Mouse (Mus musculus): ENCODE measurements around the gene Shroom3.

The Shroom3 gene

GRCm38 (mm10) chr5:92698131-92698836 lies 15.0 kb downstream of the Shroom3 start:
- DNase-seq (ENCODE audit: low read depth, low spot score), result no peak

GRCm38 (mm10) chr5:92698837-92699529 lies 15.7 kb downstream of the Shroom3 start:
- DNase-seq (ENCODE audit: low read depth, low spot score), result no peak

GRCm38 (mm10) chr5:92701750-92702149 lies 18.5 kb downstream of the Shroom3 start:
- no peak for DNase-seq (ENCODE audit: low read depth, low spot score)

GRCm38 (mm10) chr5:92703671-92704070 lies 20.4 kb downstream of the Shroom3 start:
- DNase-seq (ENCODE audit: low read depth, low spot score), result no peak

- no peak for DNase-seq (ENCODE audit: low read depth, low spot score)
Measured at GRCm38 (mm10) chr5:92707921-92708491, 24.8 kb downstream of the Shroom3 start.

GRCm38 (mm10) chr5:92710779-92711178 lies 27.5 kb downstream of the Shroom3 start:
- DNase-seq (ENCODE audit: low read depth, low spot score), result no peak

GRCm38 (mm10) chr5:92711666-92712290 lies 28.5 kb downstream of the Shroom3 start:
- DNase-seq (ENCODE audit: low read depth, low spot score), result no peak

GRCm38 (mm10) chr5:92712621-92713395 lies 29.6 kb downstream of the Shroom3 start:
- no peak for DNase-seq (ENCODE audit: low read depth, low spot score)

- DNase-seq (ENCODE audit: low read depth, low spot score), result no peak
Measured at GRCm38 (mm10) chr5:92714886-92715285, 31.7 kb downstream of the Shroom3 start.

GRCm38 (mm10) chr5:92715319-92715718 lies 32.1 kb downstream of the Shroom3 start:
- DNase-seq (ENCODE audit: low read depth, low spot score), result no peak

- DNase-seq (ENCODE audit: low read depth, low spot score), result no peak
Measured at GRCm38 (mm10) chr5:92715890-92716289, 32.7 kb downstream of the Shroom3 start.

GRCm38 (mm10) chr5:92717666-92718360 lies 34.6 kb downstream of the Shroom3 start:
- no peak for DNase-seq (ENCODE audit: low read depth, low spot score)

- no peak for DNase-seq (ENCODE audit: low read depth, low spot score)
Measured at GRCm38 (mm10) chr5:92718856-92719255, 35.6 kb downstream of the Shroom3 start.

- DNase-seq (ENCODE audit: low read depth, low spot score), result no peak
Measured at GRCm38 (mm10) chr5:92721610-92722009, 38.4 kb downstream of the Shroom3 start.

GRCm38 (mm10) chr5:92725935-92726334 lies 42.7 kb downstream of the Shroom3 start:
- no peak for DNase-seq (ENCODE audit: low read depth, low spot score)

- DNase-seq (ENCODE audit: low read depth, low spot score), result no peak
Measured at GRCm38 (mm10) chr5:92728252-92728828, 45.1 kb downstream of the Shroom3 start.

- no peak for DNase-seq (ENCODE audit: low read depth, low spot score)
Measured at GRCm38 (mm10) chr5:92729221-92729620, 46.0 kb downstream of the Shroom3 start.

GRCm38 (mm10) chr5:92741802-92742201 lies 58.6 kb downstream of the Shroom3 start:
- no peak for DNase-seq (ENCODE audit: low read depth, low spot score)

GRCm38 (mm10) chr5:92742701-92743100 lies 59.5 kb downstream of the Shroom3 start:
- no peak for DNase-seq (ENCODE audit: low read depth, low spot score)

GRCm38 (mm10) chr5:92745390-92746253 lies 62.4 kb downstream of the Shroom3 start:
- DNase-seq (ENCODE audit: low read depth, low spot score), result no peak

Measured in CD4-positive helper T cell, adult 2 months (primary cell).